Mouse (Mus musculus) forelimb bud, embryonic 11.5 days (tissue): ENCODE results near the gene Pgr.

Experiments
- DNase-seq: peaks from one replicate; pipeline ENCODE4 v3.0.0-alpha.2; 2012; ENCODE audit warnings: low read depth, low spot score

The Pgr gene

GRCm38 (mm10) chr9:8899616-8900202 is at the start of gene Pgr:
Gene Pgr (plus strand): TSS chr9:8899833.
- DNase-seq: no peak

- no peak for DNase-seq
Measured at GRCm38 (mm10) chr9:8857455-8857854, 42.2 kb upstream of the Pgr start.

GRCm38 (mm10) chr9:8868511-8868910 is 31.1 kb upstream of the Pgr start:
- no peak for DNase-seq

GRCm38 (mm10) chr9:8895205-8895604 is 4.4 kb upstream of the Pgr start:
- DNase-seq: no peak

GRCm38 (mm10) chr9:8900203-8901012 is 775 bp downstream of the Pgr start:
- DNase-seq: no peak

GRCm38 (mm10) chr9:8901013-8901646 is 1.5 kb downstream of the Pgr start:
- peak; percentile 9 for DNase-seq

GRCm38 (mm10) chr9:8901647-8902131 is 2.1 kb downstream of the Pgr start:
- peak; percentile 14 for DNase-seq

- DNase-seq: no peak
Measured at GRCm38 (mm10) chr9:8902277-8902676, 2.6 kb downstream of the Pgr start.

- no peak for DNase-seq
Measured at GRCm38 (mm10) chr9:8927561-8927960, 27.9 kb downstream of the Pgr start.

GRCm38 (mm10) chr9:8937753-8938152 is 38.1 kb downstream of the Pgr start:
- DNase-seq: no peak

GRCm38 (mm10) chr9:8953306-8953705 is 53.7 kb downstream of the Pgr start:
- DNase-seq: no peak

GRCm38 (mm10) chr9:8964512-8965133 is 65.0 kb downstream of the Pgr start:
- DNase-seq: peak; percentile 26

- no peak for DNase-seq
Measured at GRCm38 (mm10) chr9:8970240-8970639, 70.6 kb downstream of the Pgr start.

GRCm38 (mm10) chr9:8971491-8971890 is 71.9 kb downstream of the Pgr start, which contains the start of gene Gm16485:
Gene Gm16485 (plus strand): TSS chr9:8971791.
- no peak for DNase-seq

GRCm38 (mm10) chr9:8977775-8978174 is 78.1 kb downstream of the Pgr start:
- no peak for DNase-seq

- DNase-seq: no peak
Measured at GRCm38 (mm10) chr9:8982315-8982714, 82.7 kb downstream of the Pgr start.

- DNase-seq: no peak
Measured at GRCm38 (mm10) chr9:8996494-8996893, 96.9 kb downstream of the Pgr start.

GRCm38 (mm10) chr9:9001170-9001569 is 101.5 kb downstream of the Pgr start:
- no peak for DNase-seq

GRCm38 (mm10) chr9:9015108-9015507 is 115.5 kb downstream of the Pgr start:
- no peak for DNase-seq
